Mouse (Mus musculus) ES-Bruce4 (cell line): ENCODE measurements around the gene Aanat.

Experiments
- CTCF ChIP-seq: IDR thresholded peaks from one replicate; pipeline ENCODE4 v1.8.1; 2011; ENCODE audit warnings: low read depth, low read length
- POLR2A ChIP-seq: IDR thresholded peaks from one replicate; pipeline ENCODE4 v1.8.1; 2011; ENCODE audit warnings: low read length; ENCODE audit not compliant: insufficient read depth

DNA sequence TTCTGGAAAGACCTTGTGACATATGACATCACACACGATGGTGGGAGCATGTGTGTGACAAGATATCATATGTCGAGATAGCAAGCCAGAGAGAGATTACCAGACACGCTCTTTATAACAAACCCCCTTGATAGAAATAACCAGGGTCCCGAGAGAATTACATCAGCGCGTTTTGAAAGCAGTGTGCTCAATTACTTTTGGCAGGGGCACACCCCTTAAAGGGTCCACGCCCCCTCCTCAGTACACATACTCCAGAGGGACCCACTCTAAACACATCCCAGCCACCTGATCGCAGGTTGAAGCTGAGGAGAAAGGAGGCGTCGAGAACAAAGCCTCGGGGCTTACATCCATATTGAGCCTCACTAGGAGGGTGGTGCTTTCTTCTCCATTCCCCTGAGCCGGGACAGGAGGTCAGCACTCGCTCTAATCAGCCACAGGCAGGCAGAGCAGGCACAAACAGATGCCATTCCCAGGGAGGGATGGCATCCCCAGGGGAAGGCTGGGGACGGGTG is 2.8 kb downstream of the Aanat start:
- TF ChIP-seq CTCF = no peak
- no peak for TF ChIP-seq POLR2A
